Comparison of ENCODE assay signal across 30 mouse cellular contexts in the genomic region with DNA sequence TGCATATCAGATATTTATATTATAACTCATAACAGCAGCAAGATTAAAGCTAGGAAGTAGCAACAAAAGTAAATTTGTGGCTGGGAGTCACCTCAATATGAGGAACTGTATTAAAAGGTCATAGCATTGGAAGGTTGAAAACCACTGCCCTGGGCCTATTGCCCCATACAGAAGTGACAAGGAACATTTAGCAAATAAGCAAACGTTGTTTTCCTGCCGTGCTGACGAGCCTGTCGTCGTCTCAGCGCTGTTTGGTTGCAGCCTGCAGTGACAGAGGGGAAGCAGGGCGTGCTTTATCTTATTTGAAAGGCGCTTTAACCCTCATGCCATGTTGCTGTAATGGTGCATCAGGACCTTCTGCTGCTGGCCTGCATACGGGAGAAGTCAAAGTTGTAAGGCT. TPM values are rescaled to one million over a fixed set of nuclear protein-coding genes. Genes with fewer than 3 reads are reported as not detected.
DNase-seq lines count a peak whose midpoint lies in the region; ATAC-seq and TF ChIP-seq lines count a peak whose summit lies in the region.
"Had no signal": no experiment of that assay in that cellular context is flagged by ENCODE, and none has a peak within 500 bp of the region (broad histone marks: within the 10 kb centered on the region; RNA-seq: fewer than 3 reads in every experiment).

No protein-coding gene starts in this region.

- H3K36me3 ChIP-seq in lung, postnatal 0 days (ENCODE audit: insufficient read depth, low read length), result peaks cover 14% of the 10 kb centered on the region; the same call in 1 of the 2 replicates
- H3K36me3 ChIP-seq in midbrain, embryonic 11.5 days (ENCODE audit: control insufficient read depth, insufficient read depth, low read length), result no peaks in the 10 kb centered on the region; the same call in none of the 2 replicates

- DNase-seq in lung, postnatal 0 days (ENCODE audit: low spot score), result peak; percentile 16
- DNase-seq in lung, adult 18-20 months, result no peak
- no peak for DNase-seq in thymus, adult 18-20 months
- DNase-seq in left cerebral cortex, postnatal 14 days (ENCODE audit: low spot score in 2 of 2), result no peak
- no peak for DNase-seq in midbrain, embryonic 11.5 days (ENCODE audit: low spot score, missing footprints)
- DNase-seq: adrenal gland, adult 2 months; adrenal gland, postnatal 36 days; B cell, adult 2 months; cerebellum, adult 8-10 months; cerebellum, postnatal 25 days; gastrocnemius, postnatal 14 days; heart, adult 11 months; kidney, adult 8-10 months; kidney, postnatal 4 days; left cerebral cortex, postnatal 4 days; lung, adult 2 months; lung, postnatal 14 days; thymus, postnatal 25 days had no signal

- H3K27me3 ChIP-seq in lung, postnatal 0 days (replicated peaks; ENCODE audit: insufficient read depth, low read length), result no peaks in the 10 kb centered on the region
- no peaks in the 10 kb centered on the region for H3K27me3 ChIP-seq in midbrain, embryonic 11.5 days (ENCODE audit: control insufficient read depth, insufficient read depth, low read length)
- H3K27me3 ChIP-seq: heart, embryonic 15.5 days; hindbrain, embryonic 12.5 days; midbrain, embryonic 15.5 days; neural tube, embryonic 12.5 days; stomach, embryonic 15.5 days had no signal

- no peaks in the 10 kb centered on the region for H3K9me3 ChIP-seq in lung, postnatal 0 days (ENCODE audit: low read length)
- no peaks in the 10 kb centered on the region for H3K9me3 ChIP-seq in midbrain, embryonic 11.5 days (ENCODE audit: control insufficient read depth, low read length)
- H3K9me3 ChIP-seq: heart, embryonic 10.5 days; heart, embryonic 15.5 days; hindbrain, embryonic 12.5 days; midbrain, embryonic 15.5 days; neural tube, embryonic 12.5 days; stomach, embryonic 15.5 days had no signal

- no peak overlapping the region for H3K4me2 ChIP-seq in lung, postnatal 0 days (replicated peaks; ENCODE audit: low read depth, low read length)
- H3K4me2 ChIP-seq in midbrain, embryonic 11.5 days, result no peak overlapping the region
- H3K4me2 ChIP-seq: heart, embryonic 15.5 days; hindbrain, embryonic 12.5 days; midbrain, embryonic 15.5 days; neural tube, embryonic 12.5 days; stomach, embryonic 15.5 days had no signal

- no peak overlapping the region for H3K27ac ChIP-seq in lung, postnatal 0 days (ENCODE audit: low read length)
- H3K27ac ChIP-seq in midbrain, embryonic 11.5 days (ENCODE audit: low read depth, low read length), result no peak overlapping the region
- H3K27ac ChIP-seq: heart, embryonic 10.5 days; heart, embryonic 15.5 days; hindbrain, embryonic 12.5 days; kidney, postnatal 0 days; midbrain, embryonic 15.5 days; neural tube, embryonic 12.5 days; stomach, embryonic 15.5 days had no signal

- H3K4me1 ChIP-seq in lung, postnatal 0 days (ENCODE audit: insufficient read depth, low read depth, low read length), result no peaks in the 10 kb centered on the region
- H3K4me1 ChIP-seq in midbrain, embryonic 11.5 days (ENCODE audit: control insufficient read depth, insufficient read depth, low read length), result no peaks in the 10 kb centered on the region
- H3K4me1 ChIP-seq: heart, embryonic 10.5 days; heart, embryonic 15.5 days; hindbrain, embryonic 12.5 days; midbrain, embryonic 15.5 days; neural tube, embryonic 12.5 days; stomach, embryonic 15.5 days had no signal

- 77% methylated on average over 9 of the region's 9 CpGs for WGBS in lung, postnatal 0 days
- WGBS in midbrain, embryonic 11.5 days, result 89% methylated on average over 9 of the region's 9 CpGs

- H3K9ac ChIP-seq in lung, postnatal 0 days (replicated peaks; ENCODE audit: low read depth), result no peak overlapping the region
- no peak overlapping the region for H3K9ac ChIP-seq in midbrain, embryonic 11.5 days (ENCODE audit: low read length)
- H3K9ac ChIP-seq: heart, embryonic 15.5 days; hindbrain, embryonic 12.5 days; midbrain, embryonic 15.5 days; neural tube, embryonic 12.5 days; stomach, embryonic 15.5 days had no signal

- TF ChIP-seq CTCF in lung, postnatal 0 days (IDR thresholded peaks at IDR 0.05), result no peak

- H3K4me3 ChIP-seq in lung, postnatal 0 days (ENCODE audit: low read depth, low read length), result no peak overlapping the region
- H3K4me3 ChIP-seq in midbrain, embryonic 11.5 days (ENCODE audit: low read depth, low read length), result no peak overlapping the region
- H3K4me3 ChIP-seq: heart, embryonic 10.5 days; heart, embryonic 15.5 days; hindbrain, embryonic 12.5 days; midbrain, embryonic 15.5 days; myocyte; neural tube, embryonic 12.5 days; stomach, embryonic 15.5 days had no signal

- TF ChIP-seq EP300 in lung, postnatal 0 days (IDR thresholded peaks at IDR 0.05), result peak; percentile 31; the same call in 1 of the 2 replicates

- no peak for ATAC-seq in lung, postnatal 0 days
- ATAC-seq in common myeloid progenitor, adult 5-6 weeks (replicated peaks; ENCODE audit: low read depth, poor library complexity, severe bottlenecking), result peak; percentile 61
- peak; percentile 90 for ATAC-seq in megakaryocyte, adult 5-6 weeks (ENCODE audit: poor library complexity, severe bottlenecking)
- no peak for ATAC-seq in midbrain, embryonic 11.5 days (ENCODE audit: low FRiP score)
- ATAC-seq: forebrain, embryonic 14.5 days; intestine, embryonic 16.5 days; midbrain, embryonic 15.5 days had no signal

- intact Hi-C loops in left cerebral cortex, postnatal 14 days (cut with DNase I), result no loop called here

RNA-seq across cellular contexts. Expression of a gene that starts 37.6 kb away (rescaled TPM):
- polyA plus RNA-seq in lung, postnatal 0 days (2015; fragmentation: Nextera tagmentation; extraction: Ambion mirVana), result 83.6 and 89.9 TPM in 2 replicates
- total RNA-seq in common myeloid progenitor, adult 5-6 weeks (2017), result 26.9 and 37.8 TPM in 2 replicates
- 20.7 and 21.7 TPM in 2 replicates for total RNA-seq in megakaryocyte, adult 5-6 weeks (2015)
- 54.8 and 79.3 TPM in 2 replicates for total RNA-seq in megakaryocyte, adult 5-6 weeks (2017)
- 10 to 100 TPM; 37.0 to 47.7 TPM for total RNA-seq in left cerebral cortex, postnatal 14 days (2021)
- 85.4 and 91.8 TPM in 2 replicates for polyA plus RNA-seq in midbrain, embryonic 11.5 days (2014; fragmentation: Nextera tagmentation; extraction: Ambion mirVana)

Comparison
In these comparisons a context has a peak if more than half of its experiments do, and no peak if none do; other contexts are left out.
1. ATAC-seq: peak in common myeloid progenitor, adult 5-6 weeks (single experiment) and megakaryocyte, adult 5-6 weeks (single experiment); none in lung, postnatal 0 days (single experiment) and midbrain, embryonic 11.5 days (single experiment).